Mouse (Mus musculus) cerebellum, adult (tissue): ENCODE results near the gene Cox17.

Experiments
- ATAC-seq: cut with Nextera tagmentation; 2 replicates; pipeline ENCODE4 v1.9.2; 2017; ENCODE audit warnings: mild to moderate bottlenecking, moderate library complexity, mixed read lengths; ENCODE audit not compliant: insufficient number of reproducible peaks, low FRiP score, low TSS enrichment

Gene Cox17

GRCm38 (mm10) chr16:38389284-38389893 lies 42.6 kb downstream of the Cox17 start:
- no peak for ATAC-seq

- no peak for ATAC-seq
Measured at GRCm38 (mm10) chr16:38390322-38390721, 43.5 kb downstream of the Cox17 start.

- no peak for ATAC-seq
Measured at GRCm38 (mm10) chr16:38392126-38392894, 45.5 kb downstream of the Cox17 start.

GRCm38 (mm10) chr16:38394191-38394618 lies 47.4 kb downstream of the Cox17 start:
- ATAC-seq, result no peak

- ATAC-seq, result no peak
Measured at GRCm38 (mm10) chr16:38395060-38395730, 48.4 kb downstream of the Cox17 start.

GRCm38 (mm10) chr16:38396155-38396554 lies 49.4 kb downstream of the Cox17 start:
- 0 out of 2 replicates have a peak, but pooled peaks have one; percentile 59 for ATAC-seq

GRCm38 (mm10) chr16:38398266-38398665 lies 51.5 kb downstream of the Cox17 start:
- no peak for ATAC-seq

- ATAC-seq, result no peak
Measured at GRCm38 (mm10) chr16:38399076-38399475, 52.3 kb downstream of the Cox17 start.

GRCm38 (mm10) chr16:38399531-38400231 lies 52.9 kb downstream of the Cox17 start:
- ATAC-seq, result 0 out of 2 replicates have a peak, but pooled peaks have one; percentile 22

GRCm38 (mm10) chr16:38400311-38400960 lies 53.6 kb downstream of the Cox17 start:
- ATAC-seq, result no peak

GRCm38 (mm10) chr16:38401468-38401867 lies 54.7 kb downstream of the Cox17 start:
- ATAC-seq, result no peak
